27 mouse cellular contexts compared by ENCODE assay signal in the genomic region with DNA sequence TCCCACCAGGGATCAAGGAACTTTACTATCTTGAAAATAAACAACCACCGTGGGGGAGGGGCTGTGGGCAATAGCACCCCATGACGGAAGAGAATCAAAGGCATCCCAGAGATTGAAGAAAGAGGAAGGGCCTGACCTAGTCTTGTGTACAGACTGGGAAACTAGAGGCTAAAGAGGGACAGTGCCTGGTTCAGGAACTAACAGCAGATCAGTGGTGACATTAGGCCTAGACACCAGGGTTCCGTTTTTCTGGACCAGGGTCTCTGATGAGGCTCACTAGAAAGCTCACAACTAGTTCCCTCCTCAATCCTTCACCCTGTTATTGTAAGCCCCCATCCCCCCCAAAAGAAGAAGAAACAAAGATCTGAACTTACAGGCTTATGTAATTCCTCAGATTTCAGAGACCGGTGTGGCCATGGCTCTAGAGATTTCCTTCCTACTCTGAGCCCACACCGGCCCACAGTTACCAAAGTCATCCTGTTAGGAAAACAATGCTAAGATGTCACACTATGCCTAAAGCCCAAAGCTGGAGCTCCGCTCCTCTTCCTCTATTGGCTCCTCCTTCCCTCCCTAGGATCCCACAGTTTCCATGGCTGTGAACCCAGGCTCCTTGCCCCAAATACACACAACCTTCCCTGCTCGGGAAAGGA. TPM values are rescaled to one million over a fixed set of nuclear protein-coding genes. Genes with fewer than 3 reads are reported as not detected.
DNase-seq lines count a peak whose midpoint lies in the region; ATAC-seq lines count a peak whose summit lies in the region.
"Had no signal": no experiment of that assay in that cellular context is flagged by ENCODE, and none has a peak within 500 bp of the region (broad histone marks: within the 10 kb centered on the region; RNA-seq: fewer than 3 reads in every experiment).

No protein-coding gene starts in this region.

- no peaks in the 10 kb centered on the region for H3K36me3 ChIP-seq in macrophage (ENCODE audit: inconsistent target)
- H3K36me3 ChIP-seq: embryonic facial prominence, embryonic 13.5 days; heart, embryonic 15.5 days; intestine, embryonic 15.5 days; limb, embryonic 12.5 days; midbrain, embryonic 10.5 days; neural tube, embryonic 15.5 days had no signal

- WGBS in macrophage (ENCODE audit: missing documents): 25% methylated on average over 7 of the region's 7 CpGs

- no peak for ATAC-seq in erythroblast, adult 5-6 weeks (replicated peaks; ENCODE audit: low FRiP score, poor library complexity, severe bottlenecking)
- ATAC-seq: forebrain, embryonic 13.5 days; hindbrain, embryonic 16.5 days; intestine, embryonic 15.5 days had no signal

- peak; percentile 90 for DNase-seq in heart, adult 11 months
- no peak for DNase-seq in heart, postnatal 25 days (ENCODE audit: low spot score)
- peak; percentile 35 for DNase-seq in lung, postnatal 25 days (ENCODE audit: low spot score)
- no peak for DNase-seq in lung, postnatal 14 days
- no peak for DNase-seq in frontal cortex, adult 2 months (ENCODE audit: extremely low spot score in 1 of 2, low spot score in 1 of 2)
- DNase-seq: adrenal gland, postnatal 36 days; cerebellum, adult 18-20 months; cerebellum, postnatal 25 days; embryo, embryonic 11 days; gastrocnemius, postnatal 14 days; heart, postnatal 4 days; kidney, postnatal 25 days; thymus, adult 2 months; thymus, postnatal 4 days had no signal

- no peaks in the 10 kb centered on the region for H3K79me2 ChIP-seq in macrophage (ENCODE audit: inconsistent target)

- H3K4me3 ChIP-seq in macrophage (ENCODE audit: inconsistent target): no peak overlapping the region
- H3K4me3 ChIP-seq: embryonic facial prominence, embryonic 13.5 days; forebrain, embryonic 13.5 days; heart, embryonic 15.5 days; intestine, embryonic 15.5 days; layer of hippocampus, adult 2 months; limb, embryonic 12.5 days; midbrain, embryonic 10.5 days; neural tube, embryonic 15.5 days had no signal

- peak overlapping the region; percentile 25 for H3K27ac ChIP-seq in macrophage
- H3K27ac ChIP-seq: embryonic facial prominence, embryonic 13.5 days; forebrain, embryonic 13.5 days; heart, embryonic 15.5 days; intestine, embryonic 15.5 days; layer of hippocampus, adult 2 months; limb, embryonic 12.5 days; liver, embryonic 14.5 days; midbrain, embryonic 10.5 days; neural tube, embryonic 15.5 days; stomach, postnatal 0 days had no signal

- intact Hi-C loops in heart, postnatal 25 days (cut with DNase I): no loop called here

RNA-seq across cellular contexts. Expression of gene Pigu, which starts 10.5 kb away (rescaled TPM):
- total RNA-seq in heart, postnatal 25 days (2021): 10 to 100 TPM; 28.4 to 28.7 TPM
- total RNA-seq in macrophage (2018; cell fraction: chromatin; rRNA removed): 10 to 100 TPM in 25 of 26 experiments, 1 to 10 TPM in 1; 8.2 to 57.5 (median 34.7) TPM
- 10 to 100 TPM; 19.7 to 41.8 (median 31.7) TPM for total RNA-seq in macrophage (2018; cell fraction: cytosol; rRNA removed)
- 10 to 100 TPM; 17.6 to 58.3 (median 32.9) TPM for total RNA-seq in macrophage (2018; cell fraction: nucleus; rRNA removed)
- 26.4 to 67.1 TPM (median 39.7 TPM) in 3 replicates for polyA plus RNA-seq in macrophage (2018)
- polyA plus RNA-seq in frontal cortex, adult 2 months (2012; rRNA removed): 37.6 and 38.3 TPM in 2 replicates
- total RNA-seq in erythroblast, adult 5-6 weeks (2015; ENCODE audit: low replicate concordance): 9.4 and 17.6 TPM in 2 replicates
- total RNA-seq in erythroblast, adult 5-6 weeks (2017; ENCODE audit: low replicate concordance): 5.6 TPM in 2 replicates

RNA-seq across cellular contexts. Expression of gene Trp53inp2, which starts 13.1 kb away (rescaled TPM):
- total RNA-seq in heart, postnatal 25 days (2021): 100 to 1,000 TPM; 491 to 545 TPM
- total RNA-seq in macrophage (2018; cell fraction: chromatin; rRNA removed): 100 to 1,000 TPM in 7 of 26 experiments, 10 to 100 TPM in 19; 10.3 to 180 (median 77.7) TPM
- 10 to 100 TPM; 61.6 to 98.6 (median 85.7) TPM for total RNA-seq in macrophage (2018; cell fraction: cytosol; rRNA removed)
- 100 to 1,000 TPM in 16 of 26 experiments, 10 to 100 TPM in 10; 22.6 to 176 (median 120) TPM for total RNA-seq in macrophage (2018; cell fraction: nucleus; rRNA removed)
- polyA plus RNA-seq in macrophage (2018): 38.4 to 62.3 TPM (median 55.4 TPM) in 3 replicates
- polyA plus RNA-seq in frontal cortex, adult 2 months (2012; rRNA removed): 138 and 165 TPM in 2 replicates
- 7.1 and 15.6 TPM in 2 replicates for total RNA-seq in erythroblast, adult 5-6 weeks (2015; ENCODE audit: low replicate concordance)
- total RNA-seq in erythroblast, adult 5-6 weeks (2017; ENCODE audit: low replicate concordance): 3.6 and 4.9 TPM in 2 replicates

Comparison
In these comparisons a context has a peak if more than half of its experiments do, and no peak if none do; other contexts are left out.
1. DNase-seq: peak in heart, adult 11 months (single experiment) and lung, postnatal 25 days (single experiment); none in heart, postnatal 25 days (single experiment), lung, postnatal 14 days (single experiment) and frontal cortex, adult 2 months (0 of 2).
2. RNA of gene Trp53inp2, which starts 13.1 kb away (total RNA-seq): 491 to 545 TPM in heart, postnatal 25 days; 3.6 to 15.6 TPM in erythroblast, adult 5-6 weeks; every median in the first group is over 10 times any median in the second.